Mouse (Mus musculus) midbrain, embryonic 13.5 days (tissue): ENCODE measurements at regions not wholly inside any gene's neighbourhood (a gene's known extent, or its start where the extent isn't known, plus 50 kb on each side); places are given as distances from the start of the nearest gene placed in this dataset.

Source experiments
- ATAC-seq: fragments of 200-750 bp; cut with Nextera tagmentation; 2 replicates; pipeline ENCODE4 v1.8.0; 2017; ENCODE audit warnings: mild to moderate bottlenecking, moderate TSS enrichment, moderate library complexity
- H3K27ac ChIP-seq: fragments of 300-500 bp; sonication (generic); 2 replicates; pipeline ENCODE4 v1.5.1; 2015; ENCODE audit warnings: inconsistent platforms, mild to moderate bottlenecking, moderate library complexity
- H3K27me3 ChIP-seq: fragments of 300-500 bp; sonication (generic); 2 replicates; pipeline ENCODE4 v1.6.1; 2015; ENCODE audit warnings: mild to moderate bottlenecking, inconsistent platforms
- H3K36me3 ChIP-seq: fragments of 300-500 bp; sonication (generic); 2 replicates; pipeline ENCODE4 v1.6.1; 2015; ENCODE audit warnings: mild to moderate bottlenecking, inconsistent platforms
- H3K4me1 ChIP-seq: fragments of 300-500 bp; sonication (generic); replicated peaks from 2 replicates; pipeline ENCODE4 v1.6.1; 2015; ENCODE audit warnings: inconsistent platforms
- H3K4me2 ChIP-seq: fragments of 300-500 bp; sonication (generic); replicated peaks from 2 replicates; pipeline ENCODE4 v1.6.1; 2015; ENCODE audit warnings: moderate library complexity, mild to moderate bottlenecking, inconsistent platforms
- H3K4me3 ChIP-seq: fragments of 300-500 bp; sonication (generic); replicated peaks from 2 replicates; pipeline ENCODE4 v1.5.1; 2015; ENCODE audit warnings: mild to moderate bottlenecking, inconsistent platforms
- H3K9ac ChIP-seq: fragments of 300-500 bp; sonication (generic); replicated peaks from 2 replicates; pipeline ENCODE4 v1.6.1; 2015; ENCODE audit warnings: mild to moderate bottlenecking, inconsistent platforms
- H3K9me3 ChIP-seq: fragments of 300-500 bp; sonication (generic); 2 replicates; pipeline ENCODE4 v1.6.1; 2016; ENCODE audit warnings: mild to moderate bottlenecking, inconsistent platforms
- WGBS: fragments of 180-500 bp; shearing (Covaris S2); methylation state at CpG from one replicate; pipeline ENCODE4 v1.1.7; 2015; 5-methylcytosine and 5-hydroxymethylcytosine counted together

GRCm38 (mm10) chr19:54252145-54252664 lies 208.3 kb downstream of the Adra2a start:
- WGBS = 88% methylated on average over 7 of the region's 7 CpGs
- no peak for ATAC-seq
- no peak overlapping the region for H3K4me2 ChIP-seq

GRCm38 (mm10) chr19:54257889-54258288 lies 213.9 kb downstream of the Adra2a start:
- no peak overlapping the region for H3K9ac ChIP-seq
- no peak for ATAC-seq
- peaks cover 18% of the 10 kb centered on the region for H3K4me1 ChIP-seq

More at GRCm38 (mm10) chr19:54252145-54252664, 208.3 kb downstream of the Adra2a start:
- Histone ChIP-seq H3K36me3 (no peaks in the 10 kb centered on the region), H3K9ac (no peak overlapping the region), H3K27ac (no peak overlapping the region), H3K9me3 (no peaks in the 10 kb centered on the region), H3K27me3 (no peaks in the 10 kb centered on the region), H3K4me1 (no peaks in the 10 kb centered on the region), H3K4me3 (no peak overlapping the region)

GRCm38 (mm10) chr19:54259175-54259574 lies 215.2 kb downstream of the Adra2a start:
- H3K27ac ChIP-seq = no peak overlapping the region
- H3K36me3 ChIP-seq = no peaks in the 10 kb centered on the region
- no peaks in the 10 kb centered on the region for H3K9me3 ChIP-seq
- peak overlapping the region; percentile 48; the same call in 1 of the 2 replicates for H3K9ac ChIP-seq
- H3K4me2 ChIP-seq = peak overlapping the region; percentile 36
- WGBS = 6% methylated on average over 7 of the region's 7 CpGs
- no peak overlapping the region for H3K4me3 ChIP-seq
- 0 out of 2 replicates have a peak, but pooled peaks cover 4% of the 10 kb centered on the region for H3K27me3 ChIP-seq
- H3K4me1 ChIP-seq = peaks cover 18% of the 10 kb centered on the region
- no peak for ATAC-seq

More at GRCm38 (mm10) chr19:54257889-54258288, 213.9 kb downstream of the Adra2a start:
- no peak overlapping the region for H3K4me3 ChIP-seq
- no peaks in the 10 kb centered on the region for H3K36me3 ChIP-seq
- H3K9me3 ChIP-seq = no peaks in the 10 kb centered on the region
- H3K27me3 ChIP-seq = 0 out of 2 replicates have a peak, but pooled peaks cover 4% of the 10 kb centered on the region
- whole genome bisulfite sequencing = 86% methylated on average over 3 of the region's 3 CpGs
- H3K4me2 ChIP-seq = no peak overlapping the region
- H3K27ac ChIP-seq = no peak overlapping the region

- H3K9me3 ChIP-seq = no peaks in the 10 kb centered on the region
- ATAC-seq = no peak
- H3K4me2 ChIP-seq = no peak overlapping the region
- 91% methylated on average over 10 of the region's 10 CpGs for WGBS
- no peaks in the 10 kb centered on the region for H3K4me1 ChIP-seq
- no peak overlapping the region for H3K4me3 ChIP-seq
- H3K9ac ChIP-seq = no peak overlapping the region
- H3K36me3 ChIP-seq = no peaks in the 10 kb centered on the region
- H3K27ac ChIP-seq = no peak overlapping the region
- H3K27me3 ChIP-seq = no peaks in the 10 kb centered on the region
These were observed 233.4 kb downstream of the Adra2a start for GRCm38 (mm10) chr19:54277368-54277767.

- H3K4me1 ChIP-seq = no peaks in the 10 kb centered on the region
- no peak for ATAC-seq
- no peak overlapping the region for H3K27ac ChIP-seq
- H3K9ac ChIP-seq = no peak overlapping the region
- no peaks in the 10 kb centered on the region for H3K9me3 ChIP-seq
- H3K27me3 ChIP-seq = no peaks in the 10 kb centered on the region
- H3K4me3 ChIP-seq = no peak overlapping the region
- no peak overlapping the region for H3K4me2 ChIP-seq
- H3K36me3 ChIP-seq = no peaks in the 10 kb centered on the region
These were observed 241.5 kb downstream of the Adra2a start for GRCm38 (mm10) chr19:54285481-54285880.

GRCm38 (mm10) chr19:54297663-54298388 lies 253.9 kb downstream of the Adra2a start:
- no peaks in the 10 kb centered on the region for H3K27me3 ChIP-seq
- no peaks in the 10 kb centered on the region for H3K9me3 ChIP-seq
- H3K27ac ChIP-seq = no peak overlapping the region
- WGBS = 81% methylated on average over 10 of the region's 10 CpGs
- no peak overlapping the region for H3K4me2 ChIP-seq
- no peak overlapping the region for H3K9ac ChIP-seq
- no peak for ATAC-seq
- no peaks in the 10 kb centered on the region for H3K4me1 ChIP-seq
- no peaks in the 10 kb centered on the region for H3K36me3 ChIP-seq
- H3K4me3 ChIP-seq = no peak overlapping the region

- no peak for ATAC-seq
- WGBS = 83% methylated on average over 6 of the region's 6 CpGs
- Histone ChIP-seq H3K27ac (no peak overlapping the region), H3K4me3 (no peak overlapping the region), H3K27me3 (no peaks in the 10 kb centered on the region), H3K4me2 (no peak overlapping the region), H3K9ac (no peak overlapping the region), H3K9me3 (no peaks in the 10 kb centered on the region), H3K36me3 (no peaks in the 10 kb centered on the region), H3K4me1 (no peaks in the 10 kb centered on the region)
These were observed 267.3 kb downstream of the Adra2a start for GRCm38 (mm10) chr19:54311289-54311688.

GRCm38 (mm10) chr19:54311723-54312122 lies 267.8 kb downstream of the Adra2a start:
- WGBS = 75% methylated on average over 1 of the region's 1 CpGs
- H3K4me3 ChIP-seq = no peak overlapping the region
- no peak for ATAC-seq

GRCm38 (mm10) chr19:54323276-54323675 lies 279.3 kb downstream of the Adra2a start:
- Histone ChIP-seq H3K4me1 (no peaks in the 10 kb centered on the region), H3K9ac (no peak overlapping the region), H3K9me3 (no peaks in the 10 kb centered on the region), H3K36me3 (no peaks in the 10 kb centered on the region), H3K4me2 (no peak overlapping the region), H3K4me3 (no peak overlapping the region), H3K27me3 (no peaks in the 10 kb centered on the region), H3K27ac (no peak overlapping the region)
- ATAC-seq = no peak
- 63% methylated on average over 5 of the region's 5 CpGs for WGBS

More at GRCm38 (mm10) chr19:54311723-54312122, 267.8 kb downstream of the Adra2a start:
- no peak overlapping the region for H3K4me2 ChIP-seq
- no peaks in the 10 kb centered on the region for H3K4me1 ChIP-seq
- no peaks in the 10 kb centered on the region for H3K27me3 ChIP-seq
- H3K36me3 ChIP-seq = no peaks in the 10 kb centered on the region
- H3K27ac ChIP-seq = no peak overlapping the region
- H3K9me3 ChIP-seq = no peaks in the 10 kb centered on the region
- no peak overlapping the region for H3K9ac ChIP-seq

- H3K4me2 ChIP-seq = no peak overlapping the region
- no peak overlapping the region for H3K27ac ChIP-seq
- WGBS = 61% methylated on average over 4 of the region's 4 CpGs
- H3K27me3 ChIP-seq = no peaks in the 10 kb centered on the region
- no peaks in the 10 kb centered on the region for H3K9me3 ChIP-seq
- no peak overlapping the region for H3K4me3 ChIP-seq
- no peaks in the 10 kb centered on the region for H3K4me1 ChIP-seq
- H3K36me3 ChIP-seq = no peaks in the 10 kb centered on the region
- no peak overlapping the region for H3K9ac ChIP-seq
- ATAC-seq = no peak
These were observed 281.0 kb downstream of the Adra2a start for GRCm38 (mm10) chr19:54324991-54325390.

GRCm38 (mm10) chr19:54332140-54332539 lies 288.2 kb downstream of the Adra2a start:
- H3K27me3 ChIP-seq = no peaks in the 10 kb centered on the region
- no peak overlapping the region for H3K4me2 ChIP-seq
- WGBS = 86% methylated on average over 1 of the region's 1 CpGs
- ATAC-seq = no peak
- no peak overlapping the region for H3K27ac ChIP-seq
- H3K4me3 ChIP-seq = no peak overlapping the region
- H3K9ac ChIP-seq = no peak overlapping the region
- H3K4me1 ChIP-seq = no peaks in the 10 kb centered on the region
- H3K9me3 ChIP-seq = peaks cover 2% of the 10 kb centered on the region; the same call in 1 of the 2 replicates
- H3K36me3 ChIP-seq = no peaks in the 10 kb centered on the region

- Histone ChIP-seq H3K27me3 (no peaks in the 10 kb centered on the region), H3K4me2 (no peak overlapping the region), H3K36me3 (no peaks in the 10 kb centered on the region), H3K27ac (no peak overlapping the region), H3K4me1 (no peaks in the 10 kb centered on the region), H3K4me3 (no peak overlapping the region), H3K9ac (no peak overlapping the region), H3K9me3 (no peaks in the 10 kb centered on the region)
- ATAC-seq = no peak
- WGBS = 87% methylated on average over 2 of the region's 2 CpGs
These were observed 296.9 kb downstream of the Adra2a start for GRCm38 (mm10) chr19:54340778-54341291.
